Mouse (Mus musculus): ENCODE results near the gene Pgrmc1.

- no peak for TF ChIP-seq CTCF (IDR thresholded peaks at IDR 0.05; ENCODE audit: low read depth, low read length)
- TF ChIP-seq POLR2A (IDR thresholded peaks at IDR 0.05; ENCODE audit: borderline replicate concordance, low read depth, low read length) = no peak
Measured at GRCm38 (mm10) chrX:36548798-36549197, 49.2 kb upstream of the Pgrmc1 start.
